Comparison of ENCODE assay signal across 26 mouse cellular contexts in the genomic region with DNA sequence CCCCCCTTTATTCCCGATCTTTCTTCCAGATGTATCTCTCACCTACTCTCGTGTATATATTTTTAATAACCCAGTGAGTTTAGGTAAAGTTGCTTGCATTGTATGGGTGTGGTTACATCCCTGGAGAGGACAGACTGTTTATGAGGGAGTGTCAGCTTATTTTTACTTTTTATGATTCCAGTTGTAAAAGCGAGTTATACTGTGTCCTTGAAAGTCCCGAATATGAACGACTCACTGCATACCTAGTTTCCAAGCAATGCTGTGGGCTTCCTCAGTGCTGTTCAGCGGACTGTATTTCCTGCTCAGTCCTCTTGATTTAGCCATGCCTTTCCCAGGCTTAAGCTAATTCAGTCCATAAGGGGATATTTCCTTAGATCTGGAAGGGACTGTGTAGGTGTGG. TPM values are rescaled to one million over a fixed set of nuclear protein-coding genes. Genes with fewer than 3 reads are reported as not detected.
"Had no signal": no experiment of that assay in that cellular context is flagged by ENCODE, and none has a peak within 500 bp of the region (broad histone marks: within the 10 kb centered on the region; RNA-seq: fewer than 3 reads in every experiment).

No protein-coding gene starts in this region.

- H3K36me3 ChIP-seq: heart, embryonic 13.5 days; heart, embryonic 15.5 days; hindbrain, embryonic 13.5 days; hindbrain, embryonic 15.5 days; kidney, embryonic 15.5 days; limb, embryonic 13.5 days; limb, embryonic 15.5 days; liver, embryonic 12.5 days had no signal

- H3K9ac ChIP-seq: heart, embryonic 13.5 days; heart, embryonic 15.5 days; hindbrain, embryonic 13.5 days; hindbrain, embryonic 15.5 days; kidney, embryonic 15.5 days; limb, embryonic 13.5 days; limb, embryonic 15.5 days; liver, embryonic 12.5 days; liver, embryonic 14.5 days had no signal

- H3K27ac ChIP-seq: gastrocnemius, adult 2 months; heart, adult 2 months; heart, embryonic 13.5 days; heart, embryonic 15.5 days; hindbrain, embryonic 13.5 days; hindbrain, embryonic 15.5 days; hindbrain, postnatal 0 days; kidney, embryonic 15.5 days; kidney, postnatal 0 days; layer of hippocampus, adult 2 months; limb, embryonic 13.5 days; limb, embryonic 15.5 days; liver, embryonic 12.5 days; liver, embryonic 14.5 days had no signal

- H3K4me2 ChIP-seq: heart, embryonic 11.5 days; heart, embryonic 13.5 days; heart, embryonic 15.5 days; hindbrain, embryonic 13.5 days; hindbrain, embryonic 15.5 days; kidney, embryonic 15.5 days; limb, embryonic 13.5 days; limb, embryonic 15.5 days; liver, embryonic 12.5 days had no signal

- H3K9me3 ChIP-seq: heart, embryonic 13.5 days; heart, embryonic 15.5 days; hindbrain, embryonic 13.5 days; hindbrain, embryonic 15.5 days; kidney, embryonic 15.5 days; limb, embryonic 13.5 days; limb, embryonic 15.5 days; liver, embryonic 12.5 days had no signal

- DNase-seq: gastrocnemius, adult 2 months; gastrocnemius, postnatal 10 days; gastrocnemius, postnatal 25 days; heart, adult 2 months; heart, postnatal 14 days; heart, postnatal 36 days; kidney, adult 11 months; kidney, adult 2 months; kidney, adult 9 months; kidney, postnatal 25 days; kidney, postnatal 4 days; left cerebral cortex, postnatal 4 days had no signal

- H3K27me3 ChIP-seq: heart, embryonic 13.5 days; heart, embryonic 15.5 days; hindbrain, embryonic 13.5 days; hindbrain, embryonic 15.5 days; kidney, embryonic 15.5 days; limb, embryonic 13.5 days; limb, embryonic 15.5 days; liver, embryonic 12.5 days had no signal

- H3K4me3 ChIP-seq: gastrocnemius, adult 2 months; heart, adult 2 months; heart, embryonic 13.5 days; heart, embryonic 15.5 days; hindbrain, embryonic 13.5 days; hindbrain, embryonic 15.5 days; kidney, embryonic 15.5 days; layer of hippocampus, adult 2 months; limb, embryonic 13.5 days; limb, embryonic 15.5 days; liver, embryonic 12.5 days had no signal

- ATAC-seq: hindbrain, postnatal 0 days; liver, embryonic 12.5 days had no signal

- H3K4me1 ChIP-seq: heart, embryonic 13.5 days; heart, embryonic 15.5 days; hindbrain, embryonic 13.5 days; hindbrain, embryonic 15.5 days; kidney, embryonic 15.5 days; limb, embryonic 15.5 days; liver, embryonic 12.5 days had no signal

RNA-seq across cellular contexts. Expression of gene Rgs16, which starts 35.0 kb away (rescaled TPM):
- total RNA-seq: granulocyte monocyte progenitor cell, adult 5-6 weeks had no signal
